Mouse (Mus musculus): ENCODE data around the gene Cap2.

GRCm38 (mm10) chr13:46517211-46517685, 15.6 kb downstream of the Cap2 start:
- TF ChIP-seq POLR2A (IDR thresholded peaks at IDR 0.05; ENCODE audit: low read depth, low read length) (no peak), CTCF (IDR thresholded peaks at IDR 0.05; ENCODE audit: extremely low read depth, insufficient read depth, insufficient read length, insufficient replicate concordance) (no peak)
